Mouse (Mus musculus): ENCODE results near the gene Plekhg1. TPM values are rescaled to one million over a fixed set of nuclear protein-coding genes. Genes with fewer than 3 reads are reported as not detected.

Gene Plekhg1
- polyA plus RNA-seq, 1 experiment: 2.3 TPM

- H3K27me3 ChIP-seq (ENCODE audit: control insufficient read depth, insufficient read depth, low read length): no peaks in the 10 kb centered on the region
- no peak overlapping the region for H3K27ac ChIP-seq (ENCODE audit: control insufficient read depth, insufficient read depth, low read length)
- H3K4me1 ChIP-seq (replicated peaks; ENCODE audit: control insufficient read depth, insufficient read depth, low read length): no peaks in the 10 kb centered on the region
- 33% methylated on average over 16 of the region's 16 CpGs for WGBS
- TF ChIP-seq CTCF (IDR thresholded peaks at IDR 0.05; ENCODE audit: borderline replicate concordance, control insufficient read depth, extremely low read depth, insufficient read depth, low read length, poor library complexity): no peak
- no peak for DNase-seq
- no peaks in the 10 kb centered on the region for H3K36me3 ChIP-seq (ENCODE audit: control insufficient read depth, insufficient read depth, low read length)
- no peak overlapping the region for H3K4me3 ChIP-seq (ENCODE audit: control insufficient read depth, insufficient read depth, low read length)
Measured at GRCm38 (mm10) chr10:3718021-3718865, 21.9 kb upstream of the Plekhg1 start.

GRCm38 (mm10) chr10:3720296-3720695 lies 19.9 kb upstream of the Plekhg1 start:
- TF ChIP-seq POLR2A (IDR thresholded peaks at IDR 0.05; ENCODE audit: control insufficient read depth, extremely low read depth, insufficient read depth, low read length, poor library complexity) (no peak), CTCF (IDR thresholded peaks at IDR 0.05; ENCODE audit: borderline replicate concordance, control insufficient read depth, extremely low read depth, insufficient read depth, low read length, poor library complexity) (no peak)
- Histone ChIP-seq H3K27ac (ENCODE audit: control insufficient read depth, insufficient read depth, low read length) (no peak overlapping the region), H3K36me3 (ENCODE audit: control insufficient read depth, insufficient read depth, low read length) (no peaks in the 10 kb centered on the region), H3K4me1 (replicated peaks; ENCODE audit: control insufficient read depth, insufficient read depth, low read length) (no peaks in the 10 kb centered on the region), H3K27me3 (ENCODE audit: control insufficient read depth, insufficient read depth, low read length) (no peaks in the 10 kb centered on the region), H3K4me3 (ENCODE audit: control insufficient read depth, insufficient read depth, low read length) (no peak overlapping the region)
- 84% methylated on average over 2 of the region's 2 CpGs for WGBS
- no peak for DNase-seq

- no peak overlapping the region for H3K27ac ChIP-seq (ENCODE audit: control insufficient read depth, insufficient read depth, low read length)
- no peak for TF ChIP-seq CTCF (IDR thresholded peaks at IDR 0.05; ENCODE audit: borderline replicate concordance, control insufficient read depth, extremely low read depth, insufficient read depth, low read length, poor library complexity)
- no peak for DNase-seq
- H3K4me1 ChIP-seq (replicated peaks; ENCODE audit: control insufficient read depth, insufficient read depth, low read length): no peaks in the 10 kb centered on the region
- WGBS: 92% methylated on average over 2 of the region's 2 CpGs
- H3K36me3 ChIP-seq (ENCODE audit: control insufficient read depth, insufficient read depth, low read length): no peaks in the 10 kb centered on the region
- no peaks in the 10 kb centered on the region for H3K27me3 ChIP-seq (ENCODE audit: control insufficient read depth, insufficient read depth, low read length)
- no peak overlapping the region for H3K4me3 ChIP-seq (ENCODE audit: control insufficient read depth, insufficient read depth, low read length)
Measured at GRCm38 (mm10) chr10:3722339-3722738, 17.8 kb upstream of the Plekhg1 start.

GRCm38 (mm10) chr10:3724665-3725064 lies 15.5 kb upstream of the Plekhg1 start:
- no peak overlapping the region for H3K27ac ChIP-seq (ENCODE audit: control insufficient read depth, insufficient read depth, low read length)
- no peaks in the 10 kb centered on the region for H3K4me1 ChIP-seq (replicated peaks; ENCODE audit: control insufficient read depth, insufficient read depth, low read length)
- H3K27me3 ChIP-seq (ENCODE audit: control insufficient read depth, insufficient read depth, low read length): no peaks in the 10 kb centered on the region
- no peak for TF ChIP-seq POLR2A (IDR thresholded peaks at IDR 0.05; ENCODE audit: control insufficient read depth, extremely low read depth, insufficient read depth, low read length, poor library complexity)
- TF ChIP-seq CTCF (IDR thresholded peaks at IDR 0.05; ENCODE audit: borderline replicate concordance, control insufficient read depth, extremely low read depth, insufficient read depth, low read length, poor library complexity): no peak
- no peaks in the 10 kb centered on the region for H3K36me3 ChIP-seq (ENCODE audit: control insufficient read depth, insufficient read depth, low read length)
- DNase-seq: no peak
- 63% methylated on average over 1 of the region's 1 CpGs for WGBS
- no peak overlapping the region for H3K4me3 ChIP-seq (ENCODE audit: control insufficient read depth, insufficient read depth, low read length)

- no peak for DNase-seq
- H3K4me3 ChIP-seq (ENCODE audit: control insufficient read depth, insufficient read depth, low read length): no peak overlapping the region
- WGBS: 92% methylated on average over 3 of the region's 3 CpGs
Measured at GRCm38 (mm10) chr10:3729666-3730065, 10.5 kb upstream of the Plekhg1 start.

GRCm38 (mm10) chr10:3730314-3730713 lies 9.8 kb upstream of the Plekhg1 start:
- H3K36me3 ChIP-seq (ENCODE audit: control insufficient read depth, insufficient read depth, low read length): no peaks in the 10 kb centered on the region
- H3K4me1 ChIP-seq (replicated peaks; ENCODE audit: control insufficient read depth, insufficient read depth, low read length): no peaks in the 10 kb centered on the region
- H3K4me3 ChIP-seq (ENCODE audit: control insufficient read depth, insufficient read depth, low read length): no peak overlapping the region
- 79% methylated on average over 4 of the region's 4 CpGs for WGBS
- H3K27me3 ChIP-seq (ENCODE audit: control insufficient read depth, insufficient read depth, low read length): no peaks in the 10 kb centered on the region
- no peak for TF ChIP-seq POLR2A (IDR thresholded peaks at IDR 0.05; ENCODE audit: control insufficient read depth, extremely low read depth, insufficient read depth, low read length, poor library complexity)
- no peak for TF ChIP-seq CTCF (IDR thresholded peaks at IDR 0.05; ENCODE audit: borderline replicate concordance, control insufficient read depth, extremely low read depth, insufficient read depth, low read length, poor library complexity)
- no peak overlapping the region for H3K27ac ChIP-seq (ENCODE audit: control insufficient read depth, insufficient read depth, low read length)
- DNase-seq: no peak

More at GRCm38 (mm10) chr10:3729666-3730065, 10.5 kb upstream of the Plekhg1 start:
- no peaks in the 10 kb centered on the region for H3K27me3 ChIP-seq (ENCODE audit: control insufficient read depth, insufficient read depth, low read length)
- H3K36me3 ChIP-seq (ENCODE audit: control insufficient read depth, insufficient read depth, low read length): no peaks in the 10 kb centered on the region
- no peaks in the 10 kb centered on the region for H3K4me1 ChIP-seq (replicated peaks; ENCODE audit: control insufficient read depth, insufficient read depth, low read length)
- H3K27ac ChIP-seq (ENCODE audit: control insufficient read depth, insufficient read depth, low read length): no peak overlapping the region
- TF ChIP-seq CTCF (IDR thresholded peaks at IDR 0.05; ENCODE audit: borderline replicate concordance, control insufficient read depth, extremely low read depth, insufficient read depth, low read length, poor library complexity) (no peak), POLR2A (IDR thresholded peaks at IDR 0.05; ENCODE audit: control insufficient read depth, extremely low read depth, insufficient read depth, low read length, poor library complexity) (no peak)

All from thymus, adult 2 months (tissue).